In the genomic region with DNA sequence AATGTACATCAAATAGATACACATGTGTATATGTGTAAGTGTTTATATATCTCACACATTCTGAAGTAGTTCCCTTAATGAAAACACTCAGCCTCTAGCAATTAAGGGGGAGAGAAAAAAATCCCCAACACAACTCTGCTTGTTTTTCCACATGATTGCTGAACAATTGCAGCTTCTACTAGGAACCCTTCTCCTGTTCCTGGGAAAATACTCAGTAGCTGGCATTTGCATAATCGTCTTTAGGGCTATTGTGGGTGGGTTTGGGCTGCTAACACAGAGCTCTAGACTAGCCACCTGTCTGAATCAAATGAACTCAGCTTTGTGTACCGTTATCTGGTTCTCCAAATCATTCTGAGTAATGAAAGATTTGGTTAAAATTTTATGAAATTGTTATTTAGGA, we compare ENCODE assay signal across 21 mouse cellular contexts.
DNase-seq lines count a peak whose midpoint lies in the region; ATAC-seq lines count a peak whose summit lies in the region.
"Had no signal": no experiment of that assay in that cellular context is flagged by ENCODE, and none has a peak within 500 bp of the region (broad histone marks: within the 10 kb centered on the region; RNA-seq: fewer than 3 reads in every experiment).

No protein-coding gene starts in this region.

- H3K9me3 ChIP-seq in hindbrain, embryonic 11.5 days (ENCODE audit: control insufficient read depth, low read length): no peaks in the 10 kb centered on the region
- no peaks in the 10 kb centered on the region for H3K9me3 ChIP-seq in hindbrain, embryonic 13.5 days
- H3K9me3 ChIP-seq in forebrain, embryonic 11.5 days (ENCODE audit: control insufficient read depth, low read length): no peaks in the 10 kb centered on the region
- H3K9me3 ChIP-seq in midbrain, embryonic 13.5 days: no peaks in the 10 kb centered on the region
- H3K9me3 ChIP-seq: embryonic facial prominence, embryonic 13.5 days; heart, embryonic 10.5 days had no signal

- no peaks in the 10 kb centered on the region for H3K27me3 ChIP-seq in hindbrain, embryonic 11.5 days (ENCODE audit: control insufficient read depth, insufficient read depth, low read length)
- H3K27me3 ChIP-seq in hindbrain, embryonic 13.5 days: no peaks in the 10 kb centered on the region
- H3K27me3 ChIP-seq in forebrain, embryonic 11.5 days (ENCODE audit: control insufficient read depth, insufficient read depth, low read length): no peaks in the 10 kb centered on the region
- no peaks in the 10 kb centered on the region for H3K27me3 ChIP-seq in midbrain, embryonic 13.5 days
- H3K27me3 ChIP-seq: embryonic facial prominence, embryonic 13.5 days had no signal

- no peaks in the 10 kb centered on the region for H3K4me1 ChIP-seq in hindbrain, embryonic 11.5 days (replicated peaks; ENCODE audit: control insufficient read depth, insufficient read depth, low read length)
- H3K4me1 ChIP-seq in hindbrain, embryonic 13.5 days (replicated peaks): peaks cover 4% of the 10 kb centered on the region; the same call in 1 of the 2 replicates
- H3K4me1 ChIP-seq in forebrain, embryonic 11.5 days (replicated peaks; ENCODE audit: control insufficient read depth, insufficient read depth, low read length): peaks cover 5% of the 10 kb centered on the region; the same call in 1 of the 2 replicates
- peaks cover 25% of the 10 kb centered on the region for H3K4me1 ChIP-seq in midbrain, embryonic 13.5 days (replicated peaks)
- H3K4me1 ChIP-seq: heart, embryonic 10.5 days had no signal

- DNase-seq in hindbrain, embryonic 11.5 days (ENCODE audit: low spot score): peak; percentile 18
- DNase-seq in Muller cell, postnatal 12 days (ENCODE audit: inconsistent ontology term): peak; percentile 54
- no peak for DNase-seq in forebrain, embryonic 11.5 days (ENCODE audit: low spot score)
- no peak for DNase-seq in cerebellum, adult 11 months
- DNase-seq in heart, adult 18-20 months: no peak
- no peak for DNase-seq in ovary, adult 18-20 months (ENCODE audit: low spot score)
- DNase-seq: B cell, adult 2 months; cerebellum, adult 9-10 months; gastrocnemius, postnatal 10 days; kidney, postnatal 10 days; layer of hippocampus, adult 9-11 months; left cerebral cortex, postnatal 4 days; lung, embryonic 14.5 days; thymus, postnatal 4 days had no signal

- no peak overlapping the region for H3K27ac ChIP-seq in hindbrain, embryonic 11.5 days (ENCODE audit: low read depth, low read length)
- no peak overlapping the region for H3K27ac ChIP-seq in hindbrain, embryonic 13.5 days
- peak overlapping the region; percentile 53; the same call in 1 of the 2 replicates for H3K27ac ChIP-seq in forebrain, embryonic 11.5 days (ENCODE audit: low read depth, low read length)
- H3K27ac ChIP-seq in midbrain, embryonic 13.5 days: peak overlapping the region; percentile 39; the same call in 1 of the 2 replicates
- H3K27ac ChIP-seq: embryonic facial prominence, embryonic 13.5 days; heart, embryonic 10.5 days; macrophage had no signal

- H3K4me2 ChIP-seq in hindbrain, embryonic 11.5 days (replicated peaks; ENCODE audit: low read depth, low read length): no peak overlapping the region
- H3K4me2 ChIP-seq in hindbrain, embryonic 13.5 days: no peak overlapping the region
- H3K4me2 ChIP-seq in forebrain, embryonic 11.5 days (ENCODE audit: low read depth, low read length, severe bottlenecking): no peak overlapping the region
- no peak overlapping the region for H3K4me2 ChIP-seq in midbrain, embryonic 13.5 days (replicated peaks)
- H3K4me2 ChIP-seq: embryonic facial prominence, embryonic 13.5 days; liver, embryonic 11.5 days; lung, embryonic 14.5 days had no signal

- H3K9ac ChIP-seq in hindbrain, embryonic 11.5 days (ENCODE audit: low read depth, low read length): no peak overlapping the region
- H3K9ac ChIP-seq in hindbrain, embryonic 13.5 days: no peak overlapping the region
- no peak overlapping the region for H3K9ac ChIP-seq in forebrain, embryonic 11.5 days (ENCODE audit: low read length)
- no peak overlapping the region for H3K9ac ChIP-seq in midbrain, embryonic 13.5 days (replicated peaks)
- H3K9ac ChIP-seq: embryonic facial prominence, embryonic 13.5 days; lung, embryonic 14.5 days had no signal

- H3K4me3 ChIP-seq in hindbrain, embryonic 11.5 days (ENCODE audit: low read depth, low read length): no peak overlapping the region
- H3K4me3 ChIP-seq in hindbrain, embryonic 13.5 days: no peak overlapping the region
- H3K4me3 ChIP-seq in forebrain, embryonic 11.5 days (ENCODE audit: low read depth, low read length): no peak overlapping the region
- no peak overlapping the region for H3K4me3 ChIP-seq in midbrain, embryonic 13.5 days (replicated peaks)
- H3K4me3 ChIP-seq: embryonic facial prominence, embryonic 13.5 days; heart, embryonic 10.5 days had no signal

- no peaks in the 10 kb centered on the region for H3K36me3 ChIP-seq in hindbrain, embryonic 11.5 days (ENCODE audit: control insufficient read depth, insufficient read depth, low read length)
- no peaks in the 10 kb centered on the region for H3K36me3 ChIP-seq in hindbrain, embryonic 13.5 days
- no peaks in the 10 kb centered on the region for H3K36me3 ChIP-seq in forebrain, embryonic 11.5 days (ENCODE audit: control insufficient read depth, insufficient read depth, low read length)
- no peaks in the 10 kb centered on the region for H3K36me3 ChIP-seq in midbrain, embryonic 13.5 days
- H3K36me3 ChIP-seq: embryonic facial prominence, embryonic 13.5 days; heart, embryonic 10.5 days had no signal

- ATAC-seq in hindbrain, embryonic 11.5 days (ENCODE audit: low FRiP score): no peak
- ATAC-seq in hindbrain, embryonic 13.5 days (ENCODE audit: low FRiP score): no peak
- ATAC-seq in forebrain, embryonic 11.5 days (replicated peaks; ENCODE audit: low FRiP score): peak; percentile 87
- peak; percentile 79 for ATAC-seq in midbrain, embryonic 13.5 days
- ATAC-seq: intestine, embryonic 16.5 days had no signal

- 42% methylated on average over 2 of the region's 2 CpGs for WGBS in hindbrain, embryonic 11.5 days
- WGBS in hindbrain, embryonic 13.5 days: 22% methylated on average over 2 of the region's 2 CpGs
- WGBS in forebrain, embryonic 11.5 days: 17% methylated on average over 2 of the region's 2 CpGs
- 11% methylated on average over 2 of the region's 2 CpGs for WGBS in midbrain, embryonic 13.5 days

Comparison
In these comparisons a context has a peak if more than half of its experiments do, and no peak if none do; other contexts are left out.
1. ATAC-seq: peak in forebrain, embryonic 11.5 days (single experiment) and midbrain, embryonic 13.5 days (single experiment); none in hindbrain, embryonic 11.5 days (single experiment) and hindbrain, embryonic 13.5 days (single experiment).
2. DNase-seq: peak in hindbrain, embryonic 11.5 days (single experiment) and Muller cell, postnatal 12 days (single experiment); none in forebrain, embryonic 11.5 days (single experiment), cerebellum, adult 11 months (single experiment), heart, adult 18-20 months (0 of 2) and ovary, adult 18-20 months (single experiment).
3. H3K27ac ChIP-seq: peak in forebrain, embryonic 11.5 days (single experiment) and midbrain, embryonic 13.5 days (single experiment); none in hindbrain, embryonic 11.5 days (single experiment) and hindbrain, embryonic 13.5 days (single experiment).